Mouse (Mus musculus): ENCODE data around the gene Mpst. TPM values are rescaled to one million over a fixed set of nuclear protein-coding genes. Genes with fewer than 3 reads are reported as not detected.

The Mpst gene
- total RNA-seq, 4 experiments from 2014 or later = 47.5 to 53.8 (median 49.3) TPM

- DNase-seq = no peak
These were observed 1.1 kb upstream of the Mpst start for GRCm38 (mm10) chr15:78405098-78405497.

GRCm38 (mm10) chr15:78405517-78406211 is 552 bp upstream of the Mpst start, which contains the start of gene Tst:
Gene Tst, minus strand, starts transcription at chr15:78405907.
- peak; percentile 98 for DNase-seq

GRCm38 (mm10) chr15:78409570-78410052 is 3.4 kb downstream of the Mpst start:
- DNase-seq = no peak

- DNase-seq = no peak
These were observed 7.0 kb downstream of the Mpst start for GRCm38 (mm10) chr15:78413083-78413718.

- DNase-seq = no peak
These were observed 7.5 kb downstream of the Mpst start for GRCm38 (mm10) chr15:78413719-78414117.

GRCm38 (mm10) chr15:78414157-78414556 is 7.9 kb downstream of the Mpst start:
- no peak for DNase-seq

- no peak for DNase-seq
These were observed 10.7 kb downstream of the Mpst start for GRCm38 (mm10) chr15:78416937-78417336.

GRCm38 (mm10) chr15:78420395-78420794 is 14.2 kb downstream of the Mpst start:
- DNase-seq = no peak

GRCm38 (mm10) chr15:78422046-78422956 is 16.1 kb downstream of the Mpst start:
- no peak for DNase-seq

- no peak for DNase-seq
These were observed 18.3 kb downstream of the Mpst start for GRCm38 (mm10) chr15:78424507-78424906.

GRCm38 (mm10) chr15:78425230-78425629 is 19.0 kb downstream of the Mpst start:
- no peak for DNase-seq

- peak; percentile 73 for DNase-seq
These were observed 22.3 kb downstream of the Mpst start, which contains the start of gene Kctd17 for GRCm38 (mm10) chr15:78428391-78429138. Gene Kctd17, plus strand, starts transcription at chr15:78428564.

GRCm38 (mm10) chr15:78429139-78429459 is 22.9 kb downstream of the Mpst start:
- DNase-seq = no peak

GRCm38 (mm10) chr15:78429871-78430622 is 23.8 kb downstream of the Mpst start:
- DNase-seq = no peak

GRCm38 (mm10) chr15:78430874-78431273 is 24.7 kb downstream of the Mpst start:
- DNase-seq = no peak

- DNase-seq = no peak
These were observed 25.4 kb downstream of the Mpst start for GRCm38 (mm10) chr15:78431541-78432121.

GRCm38 (mm10) chr15:78434896-78435520 is 28.8 kb downstream of the Mpst start:
- DNase-seq = no peak

- DNase-seq = no peak
These were observed 29.5 kb downstream of the Mpst start for GRCm38 (mm10) chr15:78435681-78436080.

GRCm38 (mm10) chr15:78436380-78437192 is 30.4 kb downstream of the Mpst start:
- peak; percentile 90 for DNase-seq
